In genomic region chr9:112213411-112214255, GRCm38 (mm10) we compare ENCODE assay signal across 10 mouse cellular contexts. TPM values are rescaled to one million over a fixed set of nuclear protein-coding genes. Genes with fewer than 3 reads are reported as not detected.
DNase-seq lines count a peak whose midpoint lies in the region; ATAC-seq and TF ChIP-seq lines count a peak whose summit lies in the region.
"Had no signal": no experiment of that assay in that cellular context is flagged by ENCODE, and none has a peak within 500 bp of the region (broad histone marks: within the 10 kb centered on the region; RNA-seq: fewer than 3 reads in every experiment).

No protein-coding gene starts in this region.

- H3K27me3 ChIP-seq in kidney, embryonic 14.5 days (ENCODE audit: control insufficient read depth, insufficient read depth, low read length) = no peaks in the 10 kb centered on the region
- no peaks in the 10 kb centered on the region for H3K27me3 ChIP-seq in intestine, postnatal 0 days (replicated peaks; ENCODE audit: control insufficient read depth, insufficient read depth, low read length)
- no peaks in the 10 kb centered on the region for H3K27me3 ChIP-seq in hindbrain, embryonic 12.5 days

- H3K27ac ChIP-seq in kidney, embryonic 14.5 days (ENCODE audit: low read depth, low read length) = no peak overlapping the region
- no peak overlapping the region for H3K27ac ChIP-seq in intestine, postnatal 0 days (ENCODE audit: low read depth, low read length)
- H3K27ac ChIP-seq in hindbrain, embryonic 12.5 days = no peak overlapping the region

- ATAC-seq in kidney, embryonic 14.5 days (ENCODE audit: low FRiP score, low TSS enrichment) = no peak
- ATAC-seq in activated CD4-positive, CD25-positive, alpha-beta regulatory T cell, adult 4 months = peak; percentile 43
- ATAC-seq in intestine, postnatal 0 days = peak; percentile 54
- ATAC-seq in hindbrain, embryonic 12.5 days (ENCODE audit: low FRiP score) = no peak
- ATAC-seq: inflammation-experienced regulatory T-cells, adult 6 months had no signal

- no peaks in the 10 kb centered on the region for H3K9me3 ChIP-seq in kidney, embryonic 14.5 days (ENCODE audit: control insufficient read depth, low read length)
- H3K9me3 ChIP-seq in intestine, postnatal 0 days (ENCODE audit: control insufficient read depth) = no peaks in the 10 kb centered on the region
- no peaks in the 10 kb centered on the region for H3K9me3 ChIP-seq in hindbrain, embryonic 12.5 days (replicated peaks)

- no peak overlapping the region for H3K9ac ChIP-seq in kidney, embryonic 14.5 days (ENCODE audit: low read depth, low read length)
- no peak overlapping the region for H3K9ac ChIP-seq in intestine, postnatal 0 days (ENCODE audit: low read depth, low read length)
- no peak overlapping the region for H3K9ac ChIP-seq in hindbrain, embryonic 12.5 days

- no peaks in the 10 kb centered on the region for H3K4me1 ChIP-seq in kidney, embryonic 14.5 days (ENCODE audit: control insufficient read depth, insufficient read depth, low read length)
- no peaks in the 10 kb centered on the region for H3K4me1 ChIP-seq in intestine, postnatal 0 days (replicated peaks; ENCODE audit: control insufficient read depth, insufficient read depth, low read length)
- H3K4me1 ChIP-seq in hindbrain, embryonic 12.5 days = 0 out of 2 replicates have a peak, but pooled peaks cover 3% of the 10 kb centered on the region

- TF ChIP-seq CTCF in intestine, postnatal 0 days (IDR thresholded peaks at IDR 0.05; ENCODE audit: low read depth) = peak; percentile 64

- no peak overlapping the region for H3K4me2 ChIP-seq in kidney, embryonic 14.5 days (replicated peaks; ENCODE audit: low read depth, low read length)
- H3K4me2 ChIP-seq in intestine, postnatal 0 days (replicated peaks; ENCODE audit: low read depth) = no peak overlapping the region
- H3K4me2 ChIP-seq in hindbrain, embryonic 12.5 days (replicated peaks) = no peak overlapping the region

- peak; percentile 6 for DNase-seq in kidney, adult 9 months
- peak; percentile 61 for DNase-seq in CD4-positive, CD25-positive, alpha-beta regulatory T cell, adult 2 months (ENCODE audit: low read depth, low spot score)
- no peak for DNase-seq in frontal cortex, postnatal 36 days (ENCODE audit: low spot score in 2 of 2)
- DNase-seq in testis, postnatal 14 days (ENCODE audit: low spot score) = no peak
- DNase-seq: lung, postnatal 4 days had no signal

- no peak overlapping the region for H3K4me3 ChIP-seq in kidney, embryonic 14.5 days (ENCODE audit: low read length)
- no peak overlapping the region for H3K4me3 ChIP-seq in intestine, postnatal 0 days (ENCODE audit: low read depth, low read length)
- H3K4me3 ChIP-seq in hindbrain, embryonic 12.5 days = no peak overlapping the region

- H3K36me3 ChIP-seq in kidney, embryonic 14.5 days (ENCODE audit: control insufficient read depth, insufficient read depth, low read length) = no peaks in the 10 kb centered on the region
- H3K36me3 ChIP-seq in intestine, postnatal 0 days (ENCODE audit: control insufficient read depth, insufficient read depth) = no peaks in the 10 kb centered on the region
- H3K36me3 ChIP-seq in hindbrain, embryonic 12.5 days = no peaks in the 10 kb centered on the region

- WGBS in kidney, embryonic 14.5 days = 38% methylated on average over 10 of the region's 10 CpGs
- WGBS in intestine, postnatal 0 days = 37% methylated on average over 10 of the region's 10 CpGs
- 70% methylated on average over 10 of the region's 10 CpGs for WGBS in hindbrain, embryonic 12.5 days

RNA-seq across cellular contexts. Expression of gene Arpp21, which starts 22.1 kb away (rescaled TPM):
- polyA plus RNA-seq in kidney, embryonic 14.5 days (2014; fragmentation: Nextera tagmentation; extraction: Ambion mirVana) = 0.55 and 0.90 TPM in 2 replicates
- polyA plus RNA-seq in activated CD4-positive, CD25-positive, alpha-beta regulatory T cell, adult 4 months (2017; shearing (Covaris generic)) = under 1 TPM in 1 of 2 experiments, not detected in 1; 0.75 TPM
- polyA plus RNA-seq in intestine, postnatal 0 days (2015; fragmentation: Nextera tagmentation; extraction: Ambion mirVana) = 0.82 and 1.1 TPM in 2 replicates
- 9.8 and 19.9 TPM in 2 replicates for polyA plus RNA-seq in hindbrain, embryonic 12.5 days (2016; fragmentation: Nextera tagmentation; extraction: Ambion mirVana)

Comparison
In these comparisons a context has a peak if more than half of its experiments do, and no peak if none do; other contexts are left out.
1. DNase-seq: peak in kidney, adult 9 months (single experiment) and CD4-positive, CD25-positive, alpha-beta regulatory T cell, adult 2 months (single experiment); none in frontal cortex, postnatal 36 days (0 of 2) and testis, postnatal 14 days (single experiment).
2. ATAC-seq: peak in activated CD4-positive, CD25-positive, alpha-beta regulatory T cell, adult 4 months (single experiment) and intestine, postnatal 0 days (single experiment); none in kidney, embryonic 14.5 days (single experiment) and hindbrain, embryonic 12.5 days (single experiment).